Mouse (Mus musculus): ENCODE measurements around the gene Kptn.

Gene Kptn

DNA sequence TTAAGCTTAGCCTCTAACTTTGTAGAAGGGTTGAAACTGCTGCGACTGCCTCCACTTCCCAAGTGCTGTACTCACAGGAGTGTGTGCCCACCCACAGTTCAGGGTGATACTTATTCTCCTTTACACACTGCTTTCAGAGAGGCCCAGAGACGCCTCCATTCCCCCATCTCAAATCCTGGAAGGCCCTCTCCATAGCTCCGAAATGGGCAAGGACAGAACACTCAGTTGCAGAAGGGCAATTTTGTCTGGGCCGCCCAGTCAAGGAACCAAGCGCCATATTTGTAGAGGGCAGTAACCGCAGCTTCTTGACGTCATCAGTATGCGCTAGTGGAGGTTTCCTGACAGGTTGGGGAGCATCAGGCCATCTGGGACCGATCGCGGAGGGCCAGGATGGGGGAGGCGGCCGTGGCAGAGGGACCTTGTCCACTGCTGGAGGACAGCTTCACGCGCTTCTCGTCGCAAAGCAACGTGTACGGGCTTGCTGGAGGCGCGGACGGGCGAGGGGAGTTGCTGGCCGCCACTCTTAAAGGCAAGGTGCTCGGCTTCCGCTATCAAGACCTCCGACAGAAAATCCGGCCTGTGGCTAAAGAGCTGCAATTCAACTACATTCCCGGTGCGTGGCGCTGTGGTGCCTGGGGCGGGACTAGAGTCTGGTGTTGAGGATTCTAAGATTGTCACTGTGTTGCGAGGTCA is at the start of gene Kptn:
Kptn (plus strand) TSS at position 327 of the 693 bp plus-strand sequence.
- peak; percentile 95 for DNase-seq

GRCm38 (mm10) chr7:16070846-16071245 is 48.8 kb upstream of the Kptn start:
- no peak for DNase-seq

DNA sequence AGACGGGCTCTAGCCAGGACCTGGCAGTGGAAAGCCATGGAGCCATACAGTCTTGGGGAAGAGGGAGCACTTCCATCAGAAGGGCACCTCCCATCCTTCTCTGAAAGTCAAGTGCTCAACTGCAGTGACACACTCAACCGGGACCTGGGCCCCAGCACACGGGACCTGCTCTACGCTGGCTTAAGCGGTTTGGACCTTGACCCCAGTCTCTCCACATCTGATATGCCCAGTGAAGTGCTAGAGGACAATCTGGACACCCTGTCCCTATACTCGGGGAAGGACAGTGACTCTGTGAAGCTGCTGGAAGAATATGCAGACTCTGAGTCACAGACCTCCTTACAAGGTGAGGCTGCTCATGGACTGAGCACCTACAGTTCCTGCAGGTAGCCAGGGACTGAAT is 47.8 kb upstream of the Kptn start:
- no peak for DNase-seq

DNA sequence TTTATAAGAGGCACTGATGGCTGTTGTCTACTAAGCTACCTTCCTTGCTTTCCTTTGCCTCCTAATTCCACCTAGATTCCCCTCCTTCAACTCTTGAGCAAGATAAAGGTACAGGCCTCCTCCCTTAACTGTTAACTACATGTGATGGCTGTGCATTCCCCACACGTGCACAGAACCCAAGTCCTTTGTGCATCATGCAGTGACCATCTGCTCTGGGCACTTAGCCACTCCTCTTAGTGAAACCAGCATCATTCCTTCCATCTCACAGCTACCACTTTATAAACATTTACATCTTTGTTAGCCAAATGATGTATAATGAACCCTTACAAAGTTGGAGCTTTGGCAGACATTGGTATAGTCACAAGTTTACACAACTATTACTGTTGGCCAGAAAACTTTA is 39.7 kb upstream of the Kptn start:
- DNase-seq = peak; percentile 33

DNA sequence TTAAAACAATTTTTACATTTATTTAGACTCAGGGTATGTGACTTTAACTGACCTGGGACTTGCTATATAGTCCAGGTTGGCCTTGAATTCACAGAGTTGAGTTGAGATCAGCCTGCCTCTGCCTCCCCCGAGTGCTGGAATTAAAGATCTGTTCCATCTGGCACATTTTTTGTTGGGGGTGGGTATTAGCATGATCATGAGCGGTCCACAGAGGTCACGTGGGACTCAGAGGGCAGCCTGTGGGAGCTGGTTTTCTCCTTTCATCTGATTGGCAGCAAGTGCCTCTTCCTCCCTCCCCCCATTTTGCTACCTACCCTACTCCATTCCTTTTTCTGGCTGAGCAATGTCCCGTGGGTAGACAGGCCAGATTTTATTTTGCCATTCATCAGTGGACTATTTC is 39.1 kb upstream of the Kptn start:
- no peak for DNase-seq

DNA sequence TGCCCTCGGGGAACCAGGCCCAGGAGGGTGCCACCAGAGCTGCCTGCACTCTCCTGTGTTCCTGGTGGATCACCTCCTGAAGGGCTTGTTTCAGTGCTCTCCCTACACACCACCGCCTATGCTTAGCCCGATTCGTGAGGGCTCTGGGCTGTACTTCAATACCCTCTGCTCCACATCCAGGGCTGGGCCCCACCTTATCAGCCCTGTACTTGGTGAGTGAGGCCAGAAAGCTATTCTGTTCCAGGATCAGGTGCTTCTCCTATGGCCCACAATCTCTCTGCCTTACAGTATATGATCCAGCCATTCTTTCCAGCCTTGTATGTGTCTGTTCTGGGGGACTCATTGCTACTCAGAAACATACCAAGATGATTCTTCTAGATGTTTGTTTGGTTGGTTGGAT is 36.3 kb upstream of the Kptn start:
- DNase-seq = no peak

GRCm38 (mm10) chr7:16087587-16087986 is 32.1 kb upstream of the Kptn start:
- peak; percentile 75 for DNase-seq

DNA sequence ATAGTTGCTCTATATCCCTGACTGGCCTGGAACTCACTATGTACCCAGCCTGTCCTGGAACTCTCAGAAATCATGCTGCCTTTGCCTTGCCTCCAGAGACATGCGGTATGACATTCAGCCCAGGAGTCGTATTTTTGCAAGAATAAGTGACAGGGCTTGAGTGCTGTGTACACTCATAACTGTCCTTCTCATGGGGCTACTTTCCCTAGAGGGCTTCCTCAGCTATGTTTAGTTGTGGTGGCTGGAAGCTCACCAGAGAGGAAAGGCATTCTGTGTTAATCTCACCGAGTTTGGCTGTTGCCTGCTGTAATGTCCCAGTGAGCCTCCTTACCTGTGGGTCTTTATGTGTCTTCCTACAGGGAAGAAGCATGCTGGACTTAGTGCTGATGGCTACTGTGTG is 25.1 kb upstream of the Kptn start:
- DNase-seq = peak; percentile 21

GRCm38 (mm10) chr7:16098021-16099017 is 21.4 kb upstream of the Kptn start, which contains the start of gene Napa:
Gene Napa, plus strand, starts transcription at chr7:16098458.
- DNase-seq = peak; percentile 100

DNA sequence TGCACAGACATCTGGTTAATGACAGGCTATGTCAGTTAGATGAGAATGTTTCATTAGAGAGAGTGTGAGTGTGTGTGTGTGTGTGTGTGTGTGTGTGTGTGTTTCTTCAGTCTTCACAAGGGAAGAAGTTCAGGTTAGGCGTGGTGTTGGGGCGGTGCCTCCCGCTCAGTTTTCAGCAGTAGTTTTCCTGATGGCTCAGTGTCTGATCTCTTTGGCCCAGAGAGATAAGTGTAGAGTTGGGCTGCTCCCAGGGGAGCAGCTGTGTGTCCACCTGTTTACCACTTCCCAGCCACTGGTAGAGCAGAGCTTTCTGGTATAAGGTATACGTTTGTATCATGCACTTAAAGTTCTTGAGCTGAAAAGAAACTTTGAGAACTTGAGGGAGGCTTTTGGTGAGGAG is 19.8 kb upstream of the Kptn start:
- no peak for DNase-seq

DNA sequence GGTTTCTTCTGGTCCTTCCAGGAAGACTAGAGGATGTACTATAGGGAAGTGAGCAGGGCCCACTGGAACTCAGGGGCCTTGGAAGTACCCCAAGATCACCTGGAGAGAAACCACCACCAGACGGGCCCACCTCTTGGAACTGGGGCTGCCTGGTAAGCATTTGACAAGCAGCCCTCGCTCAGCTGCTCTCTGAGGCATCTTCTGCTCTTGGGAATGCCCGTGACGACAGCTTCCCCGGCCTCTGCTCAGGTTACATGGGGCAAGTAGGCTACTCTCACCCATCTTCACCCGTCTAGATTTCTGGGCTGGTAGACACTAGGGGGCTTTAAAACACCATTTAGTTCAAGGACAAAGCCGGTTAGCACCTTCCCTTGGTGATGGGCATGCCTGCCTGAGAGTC is 18.6 kb upstream of the Kptn start:
- no peak for DNase-seq

GRCm38 (mm10) chr7:16101726-16102475 is 17.8 kb upstream of the Kptn start:
- DNase-seq = peak; percentile 58

GRCm38 (mm10) chr7:16102686-16103226 is 16.9 kb upstream of the Kptn start:
- peak; percentile 57 for DNase-seq

DNA sequence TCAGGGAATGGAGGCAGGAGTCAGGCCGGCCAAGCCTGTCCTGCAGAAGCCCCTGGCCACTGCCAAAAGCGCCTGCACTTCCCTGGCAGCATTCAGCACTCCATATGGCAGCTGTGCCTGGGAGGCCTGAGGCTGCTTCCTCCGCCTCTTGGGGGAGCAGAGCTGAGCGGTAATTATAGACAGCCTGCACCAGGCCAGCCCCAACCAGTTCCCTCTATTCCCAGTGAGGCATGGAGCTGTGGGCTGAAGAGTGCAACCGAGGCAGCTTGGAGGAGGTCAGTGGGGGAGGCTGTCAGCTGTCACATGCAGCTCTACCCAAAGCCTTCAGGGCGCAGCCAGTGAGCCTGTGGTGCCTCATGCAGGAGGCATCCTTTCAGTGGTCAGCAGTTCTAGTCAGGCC is 15.9 kb upstream of the Kptn start:
- peak; percentile 96 for DNase-seq

GRCm38 (mm10) chr7:16104611-16105388 is 14.9 kb upstream of the Kptn start:
- DNase-seq = peak; percentile 54

GRCm38 (mm10) chr7:16108886-16109542 is 10.7 kb upstream of the Kptn start:
- no peak for DNase-seq

GRCm38 (mm10) chr7:16110158-16110557 is 9.5 kb upstream of the Kptn start:
- no peak for DNase-seq

GRCm38 (mm10) chr7:16111284-16112090 is 8.2 kb upstream of the Kptn start:
- no peak for DNase-seq

DNA sequence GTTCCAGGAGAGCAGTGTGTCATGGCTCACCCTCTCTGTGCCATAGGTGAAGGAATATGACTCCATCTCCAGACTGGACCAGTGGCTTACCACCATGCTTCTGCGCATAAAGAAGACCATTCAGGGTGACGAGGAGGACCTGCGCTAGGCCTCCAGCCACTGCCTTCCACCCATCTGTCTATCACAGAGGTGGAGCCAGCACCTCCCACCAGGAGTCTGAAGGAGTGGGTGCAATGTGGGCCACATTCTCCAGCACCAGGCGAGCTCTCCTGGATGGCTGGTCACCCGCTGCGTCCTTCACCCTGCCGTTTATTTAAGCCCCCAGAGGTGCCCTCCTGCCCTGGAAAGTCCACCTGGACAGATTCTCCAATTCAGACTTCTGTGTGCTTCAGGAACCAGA is 3.3 kb upstream of the Kptn start:
- no peak for DNase-seq

DNA sequence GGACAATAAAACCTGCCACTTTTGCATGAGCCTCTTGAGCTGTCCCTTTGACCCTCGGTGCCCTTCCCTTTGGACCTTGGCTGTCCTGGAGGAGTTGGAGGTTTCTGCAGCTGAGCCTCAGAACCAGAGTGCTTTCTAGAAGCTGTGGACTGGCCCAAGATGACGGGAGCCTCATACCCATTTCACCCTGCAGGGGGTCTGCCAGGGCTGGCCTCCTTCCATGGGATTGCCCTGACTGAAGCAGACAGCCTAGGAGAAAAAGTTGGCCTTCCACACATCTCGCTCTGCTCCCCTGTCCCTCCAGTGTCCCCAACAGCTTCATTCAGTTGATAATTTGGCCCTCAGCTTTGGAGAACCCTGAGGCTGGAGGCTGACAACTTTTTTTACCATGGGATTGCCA is 2.6 kb upstream of the Kptn start:
- DNase-seq = peak; percentile 78

GRCm38 (mm10) chr7:16120262-16120600 is 536 bp downstream of the Kptn start:
- no peak for DNase-seq
